8 mouse cellular contexts compared by ENCODE assay signal in genomic region chr2:158625697-158626096, GRCm38 (mm10). TPM values are rescaled to one million over a fixed set of nuclear protein-coding genes. Genes with fewer than 3 reads are reported as not detected.
A peak's percentile ranks its signal among the peaks of the same experiment; 100 is the strongest.
DNase-seq lines count a peak whose midpoint lies in the region; ATAC-seq and TF ChIP-seq lines count a peak whose summit lies in the region.

No protein-coding gene starts in this region.

- no peak for TF ChIP-seq RAD21 in MEL (IDR thresholded peaks at IDR 0.05; ENCODE audit: low read depth, low read length)

- TF ChIP-seq POLR2A in MEL (IDR thresholded peaks at IDR 0.05; ENCODE audit: control insufficient read depth in 1 of 2, insufficient read depth in 1 of 2, low read depth in 1 of 2, low read length in 2 of 2, poor library complexity in 1 of 2), result no peak

- no peak for DNase-seq in heart, postnatal 4 days
- peak; percentile 48 for DNase-seq in MEL (ENCODE audit: low read depth, low spot score)
- no peak for DNase-seq in adrenal gland, postnatal 14 days
- DNase-seq in layer of hippocampus, adult 9-10 months (ENCODE audit: low spot score), result no peak
- no peak for DNase-seq in urinary bladder, postnatal 14 days (ENCODE audit: low spot score)

- no peak for TF ChIP-seq CTCF in MEL (IDR thresholded peaks at IDR 0.05 in 2 of 3, conservative IDR thresholded peaks at IDR 0.05 in 1 of 3; ENCODE audit: control insufficient read depth in 1 of 3, insufficient read depth in 1 of 3, low read depth in 2 of 3, low read length in 3 of 3, poor library complexity in 1 of 3, severe bottlenecking in 1 of 3)

- H3K27me3 ChIP-seq in heart, embryonic 16.5 days (ENCODE audit: control insufficient read depth, insufficient read depth, low read length), result peaks cover 4% of the 10 kb centered on the region; the same call in 1 of the 2 replicates
- no peaks in the 10 kb centered on the region; a peak in 1 of 4 replicates for H3K27me3 ChIP-seq in MEL (ENCODE audit: control insufficient read depth in 1 of 2, insufficient read depth in 2 of 2, low read length in 2 of 2)
- H3K27me3 ChIP-seq in hindbrain, embryonic 12.5 days, result peaks cover 15% of the 10 kb centered on the region
- peaks cover 10% of the 10 kb centered on the region for H3K27me3 ChIP-seq in midbrain, embryonic 12.5 days

- no peak overlapping the region for H3K27ac ChIP-seq in heart, embryonic 16.5 days (ENCODE audit: low read length)
- peak overlapping the region; percentile 87 for H3K27ac ChIP-seq in MEL (ENCODE audit: control insufficient read depth, low read depth, low read length)
- H3K27ac ChIP-seq in hindbrain, embryonic 12.5 days, result no peak overlapping the region
- H3K27ac ChIP-seq in midbrain, embryonic 12.5 days (replicated peaks), result no peak overlapping the region

- H3K4me1 ChIP-seq in heart, embryonic 16.5 days (ENCODE audit: control insufficient read depth, insufficient read depth, low read length), result peaks cover 9% of the 10 kb centered on the region; the same call in 1 of the 2 replicates
- peaks cover 0 to 3% of the 10 kb centered on the region in 2 experiments; a peak in 1 of 4 replicates for H3K4me1 ChIP-seq in MEL (ENCODE audit: control insufficient read depth in 1 of 2, insufficient read depth in 2 of 2, low read length in 2 of 2)
- H3K4me1 ChIP-seq in hindbrain, embryonic 12.5 days, result peaks cover 21% of the 10 kb centered on the region
- H3K4me1 ChIP-seq in midbrain, embryonic 12.5 days, result peaks cover 16% of the 10 kb centered on the region

- TF ChIP-seq EP300 in MEL (IDR thresholded peaks at IDR 0.05; ENCODE audit: low read depth in 1 of 2, low read length in 2 of 2), result no peak

- peaks cover 12% of the 10 kb centered on the region for H3K79me2 ChIP-seq in MEL (ENCODE audit: control insufficient read depth, insufficient read depth, low read length, poor library complexity)

- 29% methylated on average over 8 of the region's 8 CpGs for WGBS in heart, embryonic 16.5 days
- WGBS in hindbrain, embryonic 12.5 days, result 44% methylated on average over 8 of the region's 8 CpGs
- WGBS in midbrain, embryonic 12.5 days, result 39% methylated on average over 8 of the region's 8 CpGs

- peak overlapping the region; percentile 86 for H3K9ac ChIP-seq in heart, embryonic 16.5 days (ENCODE audit: low read length)
- H3K9ac ChIP-seq in MEL (ENCODE audit: control insufficient read depth, low read depth, low read length, poor library complexity, severe bottlenecking), result peak overlapping the region; percentile 83
- peak overlapping the region; percentile 88 for H3K9ac ChIP-seq in hindbrain, embryonic 12.5 days
- H3K9ac ChIP-seq in midbrain, embryonic 12.5 days (replicated peaks), result peak overlapping the region; percentile 73

- peaks cover 22% of the 10 kb centered on the region for H3K36me3 ChIP-seq in heart, embryonic 16.5 days (ENCODE audit: control insufficient read depth, insufficient read depth)
- H3K36me3 ChIP-seq in MEL (ENCODE audit: control insufficient read depth in 1 of 2, insufficient read depth in 2 of 2, low read length in 2 of 2), result peaks cover 0 to 5% of the 10 kb centered on the region in 2 experiments; a peak in 3 of 4 replicates
- peaks cover 25% of the 10 kb centered on the region for H3K36me3 ChIP-seq in hindbrain, embryonic 12.5 days
- peaks cover 24% of the 10 kb centered on the region for H3K36me3 ChIP-seq in midbrain, embryonic 12.5 days

- H3K4me2 ChIP-seq in heart, embryonic 16.5 days (ENCODE audit: low read depth, low read length), result peak overlapping the region; percentile 83
- H3K4me2 ChIP-seq in hindbrain, embryonic 12.5 days (replicated peaks), result peak overlapping the region; percentile 73
- peak overlapping the region; percentile 71 for H3K4me2 ChIP-seq in midbrain, embryonic 12.5 days (replicated peaks)

- ATAC-seq in heart, embryonic 16.5 days (replicated peaks; ENCODE audit: extremely low read depth, insufficient read depth, low FRiP score), result no peak
- ATAC-seq in hindbrain, embryonic 12.5 days (ENCODE audit: low FRiP score), result no peak
- no peak for ATAC-seq in midbrain, embryonic 12.5 days (ENCODE audit: low FRiP score, low read depth)

- H3K9me3 ChIP-seq in heart, embryonic 16.5 days (replicated peaks; ENCODE audit: control insufficient read depth, low read length), result no peaks in the 10 kb centered on the region
- H3K9me3 ChIP-seq in MEL (replicated peaks; ENCODE audit: insufficient read depth, low read length), result no peaks in the 10 kb centered on the region
- H3K9me3 ChIP-seq in hindbrain, embryonic 12.5 days (replicated peaks), result no peaks in the 10 kb centered on the region
- no peaks in the 10 kb centered on the region for H3K9me3 ChIP-seq in midbrain, embryonic 12.5 days

- H3K4me3 ChIP-seq in heart, embryonic 16.5 days (ENCODE audit: low read length), result peak overlapping the region; percentile 81
- peak overlapping the region; percentile 96 to 98 for H3K4me3 ChIP-seq in MEL (ENCODE audit: control insufficient read depth in 1 of 2, insufficient read depth in 1 of 2, low read depth in 2 of 2, low read length in 2 of 2)
- peak overlapping the region; percentile 90 for H3K4me3 ChIP-seq in hindbrain, embryonic 12.5 days
- peak overlapping the region; percentile 90 for H3K4me3 ChIP-seq in midbrain, embryonic 12.5 days

TF ChIP-seq in MEL, 35 proteins besides CTCF, POLR2A, EP300 and RAD21:
- TF ChIP-seq POLR2AphosphoS2 (IDR thresholded peaks at IDR 0.05; ENCODE audit: low read length) (no peak), MAFK (IDR thresholded peaks at IDR 0.05; ENCODE audit: borderline replicate concordance, low read depth, low read length) (no peak), MXI1 (IDR thresholded peaks at IDR 0.05; ENCODE audit: low read depth, low read length) (0 out of 2 replicates have a peak, but pooled peaks have one; percentile 48), GABPA (IDR thresholded peaks at IDR 0.05; ENCODE audit: low read depth, low read length) (no peak), HCFC1 (IDR thresholded peaks at IDR 0.05; ENCODE audit: low read depth, low read length) (0 out of 2 replicates have a peak, but pooled peaks have one; percentile 16), CHD1 (IDR thresholded peaks at IDR 0.05; ENCODE audit: low read depth, low read length) (0 out of 2 replicates have a peak, but pooled peaks have one; percentile 76), GATA1 (IDR thresholded peaks at IDR 0.05; ENCODE audit: low read depth, low read length) (peak; percentile 12; the same call in 1 of the 2 replicates), TCF12 (IDR thresholded peaks at IDR 0.05; ENCODE audit: low read depth, low read length) (0 out of 2 replicates have a peak, but pooled peaks have one; percentile 8)
TF ChIP-seq in MEL: peak in this region for 5.

RNA-seq across cellular contexts. Expression of gene Actr5, which starts 1.0 kb away (rescaled TPM):
- polyA plus RNA-seq in heart, embryonic 16.5 days (2015; fragmentation: Nextera tagmentation; extraction: Ambion mirVana), result 5.6 and 6.1 TPM in 2 replicates
- 1 to 10 TPM; 9.0 to 9.4 TPM for total RNA-seq in heart, postnatal 4 days (2021)
- total RNA-seq in MEL (2012; rRNA removed), result 16.2 and 17.0 TPM in 2 replicates
- polyA plus RNA-seq in MEL (2012; ENCODE audit: insufficient read depth in 1 of 2, insufficient read length in 2 of 2, low read depth in 1 of 2, low replicate concordance in 2 of 2, missing spikeins in 1 of 2), result 10 to 100 TPM in 1 of 2 experiments, not detected in 1; 20.8 TPM
- polyA plus RNA-seq in hindbrain, embryonic 12.5 days (2016; fragmentation: Nextera tagmentation; extraction: Ambion mirVana), result 21.1 and 23.7 TPM in 2 replicates
- polyA plus RNA-seq in midbrain, embryonic 12.5 days (2016; fragmentation: Nextera tagmentation; extraction: Ambion mirVana), result 21.7 and 23.7 TPM in 2 replicates
- 9.9 and 10.8 TPM in 2 replicates for total RNA-seq in adrenal gland, postnatal 14 days (2021)

RNA-seq across cellular contexts. Expression of gene Slc32a1, which starts 15.1 kb away (rescaled TPM):
- not detected in 2 replicates for polyA plus RNA-seq in heart, embryonic 16.5 days (2015; fragmentation: Nextera tagmentation; extraction: Ambion mirVana)
- total RNA-seq in heart, postnatal 4 days (2021), result not detected
- total RNA-seq in MEL (2012; rRNA removed), result not detected in 2 replicates
- polyA plus RNA-seq in MEL (2012; ENCODE audit: insufficient read depth in 1 of 2, insufficient read length in 2 of 2, low read depth in 1 of 2, low replicate concordance in 2 of 2, missing spikeins in 1 of 2), result not detected
- polyA plus RNA-seq in hindbrain, embryonic 12.5 days (2016; fragmentation: Nextera tagmentation; extraction: Ambion mirVana), result 3.5 and 4.3 TPM in 2 replicates
- polyA plus RNA-seq in midbrain, embryonic 12.5 days (2016; fragmentation: Nextera tagmentation; extraction: Ambion mirVana), result 3.2 and 4.2 TPM in 2 replicates
- 0.26 TPM in 1 of 2 replicates, not detected in the other for total RNA-seq in adrenal gland, postnatal 14 days (2021)

RNA-seq across cellular contexts. Expression of gene Ppp1r16b, which starts 39.5 kb away (rescaled TPM):
- polyA plus RNA-seq in heart, embryonic 16.5 days (2015; fragmentation: Nextera tagmentation; extraction: Ambion mirVana), result 7.1 and 8.2 TPM in 2 replicates
- 10 to 100 TPM; 13.8 to 14.2 TPM for total RNA-seq in heart, postnatal 4 days (2021)
- under 0.01 and 0.03 TPM in 2 replicates for total RNA-seq in MEL (2012; rRNA removed)
- polyA plus RNA-seq in MEL (2012; ENCODE audit: insufficient read depth in 1 of 2, insufficient read length in 2 of 2, low read depth in 1 of 2, low replicate concordance in 2 of 2, missing spikeins in 1 of 2), result under 1 TPM in 1 of 2 experiments, not detected in 1; 0.67 TPM
- polyA plus RNA-seq in hindbrain, embryonic 12.5 days (2016; fragmentation: Nextera tagmentation; extraction: Ambion mirVana), result 3.7 and 3.8 TPM in 2 replicates
- 3.5 and 4.2 TPM in 2 replicates for polyA plus RNA-seq in midbrain, embryonic 12.5 days (2016; fragmentation: Nextera tagmentation; extraction: Ambion mirVana)
- 11.5 and 16.0 TPM in 2 replicates for total RNA-seq in adrenal gland, postnatal 14 days (2021)
